Mouse (Mus musculus): Measurements from ENCODE around the gene 4933434E20Rik.
A peak's percentile ranks its signal among the peaks of the same experiment; 100 is the strongest.

4933434E20Rik gene

DNA sequence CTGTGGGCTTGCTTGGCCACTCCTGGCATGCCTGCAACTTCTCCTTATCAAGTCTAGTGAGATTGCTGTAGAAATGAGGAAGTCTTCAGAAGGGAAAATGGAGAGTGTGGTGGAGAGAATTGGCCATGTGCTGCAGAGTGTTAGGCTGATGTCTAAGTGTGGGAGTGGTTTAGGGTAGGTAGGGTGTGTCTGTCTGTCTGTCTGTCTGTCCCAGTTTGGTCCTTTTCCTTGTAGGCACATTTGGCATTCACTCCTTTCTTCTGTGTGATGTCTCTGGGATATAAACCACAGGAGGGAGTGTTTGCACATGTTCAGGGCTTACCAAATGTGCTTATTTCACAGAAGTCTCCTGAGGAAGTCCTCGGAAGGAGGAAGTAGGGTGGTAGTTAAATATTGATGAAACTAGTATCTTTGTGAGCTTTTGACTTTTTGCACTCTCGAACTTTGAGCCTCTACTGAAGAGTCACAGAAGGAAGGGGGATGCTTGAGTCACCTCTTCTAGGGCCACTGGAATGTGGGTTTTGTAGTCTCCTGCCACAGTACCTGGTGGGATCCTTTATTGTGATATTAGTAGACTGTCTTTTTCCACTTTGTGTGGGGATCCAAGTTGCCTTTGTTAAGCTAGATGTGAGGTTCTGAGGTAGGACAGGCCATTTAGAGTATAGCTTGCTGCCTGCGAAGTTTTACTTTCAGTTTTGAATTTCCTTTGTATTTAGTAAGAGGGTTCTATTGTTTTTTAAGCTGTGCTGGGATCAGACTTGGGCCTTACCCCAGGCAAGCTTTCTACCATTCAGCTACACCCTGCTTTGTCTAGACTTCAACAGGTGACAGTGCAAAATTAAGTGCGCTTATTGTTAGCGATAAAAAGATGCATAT, 30.2 kb downstream of the 4933434E20Rik start:
- DNase-seq: no peak

DNA sequence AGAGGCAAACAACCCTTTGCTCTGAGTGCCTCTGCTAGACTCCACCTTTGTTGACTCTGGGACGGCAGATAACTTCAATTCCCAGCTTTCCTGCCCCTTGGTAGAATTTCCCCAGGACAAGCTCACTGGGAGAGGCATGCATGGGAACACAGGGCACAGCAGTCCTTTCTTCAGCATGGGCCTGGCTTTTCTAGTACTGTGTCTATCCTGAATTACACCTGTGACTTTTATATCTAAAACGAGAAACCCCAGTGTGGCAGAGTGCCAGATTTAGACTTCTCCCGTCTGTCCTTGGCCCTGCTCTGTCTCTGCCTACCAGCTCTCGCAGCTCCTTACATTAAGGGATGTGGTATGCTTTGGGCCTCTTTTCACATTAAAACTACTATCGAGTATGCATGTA, 31.6 kb downstream of the 4933434E20Rik start:
- DNase-seq: no peak

DNA sequence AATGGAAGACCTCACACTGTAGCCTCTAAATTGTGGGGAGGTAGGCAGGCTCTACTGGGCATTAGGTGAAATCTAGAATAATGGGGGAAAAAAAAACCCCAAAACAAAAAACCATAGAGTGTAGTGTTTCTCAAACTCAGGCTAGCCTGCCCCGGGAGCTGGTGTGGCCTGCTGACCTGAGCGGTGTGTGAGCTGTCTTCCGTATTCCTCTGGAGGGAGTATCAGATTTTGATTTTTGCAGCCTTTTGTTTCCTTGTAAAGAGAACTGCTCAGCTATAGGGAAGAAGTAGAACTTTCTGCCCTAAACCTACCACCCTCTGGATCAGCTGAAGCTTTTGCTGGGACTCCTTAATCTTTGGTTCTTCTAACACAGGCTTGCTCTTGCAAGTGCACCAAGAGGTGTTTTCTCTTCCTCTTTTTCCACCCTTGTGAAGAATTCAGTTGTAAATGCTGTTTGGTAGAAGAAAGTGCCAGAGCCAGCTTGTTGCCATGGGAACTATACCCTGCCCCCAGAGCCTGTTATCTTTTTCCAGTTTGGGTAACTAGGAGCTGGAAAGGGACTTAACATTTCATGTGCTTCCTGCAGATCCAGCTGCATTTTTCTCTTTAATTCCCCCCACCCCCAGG, 32.4 kb downstream of the 4933434E20Rik start:
- DNase-seq: no peak

DNA sequence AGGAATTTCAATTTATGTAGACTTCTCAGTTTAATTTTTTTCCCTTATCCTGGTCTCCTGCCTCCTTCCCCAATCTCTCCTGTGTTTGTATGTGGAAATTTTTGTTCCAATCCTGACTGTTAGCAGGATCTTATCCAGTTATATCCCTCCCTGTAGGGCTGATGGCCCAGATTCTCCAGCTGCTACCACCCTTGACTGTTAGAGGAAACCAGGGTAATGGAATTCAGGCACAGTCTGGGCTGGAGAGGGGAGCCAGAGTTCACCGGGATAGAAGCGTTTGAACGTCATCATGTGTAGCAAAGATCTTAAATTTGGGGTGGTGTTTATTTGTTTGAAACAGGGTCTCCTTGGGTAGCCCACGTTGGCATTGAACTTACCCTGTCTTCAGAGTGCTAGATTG, 33.4 kb downstream of the 4933434E20Rik start:
- no peak for DNase-seq

DNA sequence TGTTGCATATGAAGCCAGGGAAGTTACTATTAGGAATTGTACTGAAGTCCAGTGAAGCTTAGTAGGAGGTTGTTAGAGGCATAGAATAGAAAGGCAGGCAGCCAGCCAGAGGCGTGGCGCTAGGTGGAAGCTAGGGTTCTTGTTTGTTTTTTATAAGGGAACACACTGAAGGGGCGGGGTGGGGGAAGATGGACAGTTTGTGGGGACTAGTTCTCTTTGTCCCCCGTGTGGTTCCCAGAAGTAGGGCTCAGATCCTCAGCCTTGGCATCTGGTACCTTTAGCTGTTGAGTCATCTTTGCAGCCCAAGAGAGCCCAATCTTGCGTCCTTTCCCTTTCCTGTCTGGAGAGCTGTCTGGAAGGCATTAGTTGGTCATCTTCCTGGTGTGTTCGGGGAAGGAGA, 33.8 kb downstream of the 4933434E20Rik start:
- DNase-seq: no peak

DNA sequence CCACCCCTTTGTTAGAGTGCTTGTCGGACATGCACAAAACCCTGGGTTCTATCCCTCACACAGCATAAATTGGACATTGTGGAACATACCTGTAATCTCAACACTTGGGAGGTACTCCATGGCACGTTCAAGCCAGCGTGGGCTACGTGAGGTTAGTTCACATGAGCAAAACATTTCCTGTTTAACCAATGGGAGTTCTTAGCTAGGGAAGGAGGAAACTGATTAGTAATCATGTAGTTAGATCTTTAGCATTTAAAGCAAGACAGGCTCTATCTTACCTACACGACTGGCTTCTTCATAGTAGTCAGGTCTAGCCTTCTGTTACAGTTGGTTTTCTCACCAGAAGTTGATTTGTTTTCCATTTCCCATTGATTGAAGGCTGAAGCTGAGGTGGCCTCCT, 34.6 kb downstream of the 4933434E20Rik start:
- no peak for DNase-seq

DNA sequence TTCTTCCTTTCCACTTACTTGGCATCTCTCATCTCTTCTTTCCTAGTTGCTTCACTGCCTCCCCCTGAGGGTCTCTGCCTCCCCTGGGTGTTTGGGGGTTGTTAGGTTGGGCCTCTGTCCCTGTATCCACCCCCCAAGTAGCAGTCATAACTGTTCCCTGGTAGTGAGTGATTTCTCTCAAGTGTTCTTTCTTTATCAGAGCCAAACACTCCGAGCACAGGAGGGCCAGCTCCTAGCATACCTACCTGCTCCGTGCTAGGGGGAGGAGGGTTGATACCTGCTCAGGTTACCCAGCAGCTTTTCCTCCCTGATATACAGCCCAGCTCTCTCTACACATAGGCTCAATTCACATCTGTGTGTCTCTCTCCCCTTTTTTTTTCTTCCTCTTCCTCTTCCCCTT, 37.2 kb downstream of the 4933434E20Rik start:
- no peak for DNase-seq

DNA sequence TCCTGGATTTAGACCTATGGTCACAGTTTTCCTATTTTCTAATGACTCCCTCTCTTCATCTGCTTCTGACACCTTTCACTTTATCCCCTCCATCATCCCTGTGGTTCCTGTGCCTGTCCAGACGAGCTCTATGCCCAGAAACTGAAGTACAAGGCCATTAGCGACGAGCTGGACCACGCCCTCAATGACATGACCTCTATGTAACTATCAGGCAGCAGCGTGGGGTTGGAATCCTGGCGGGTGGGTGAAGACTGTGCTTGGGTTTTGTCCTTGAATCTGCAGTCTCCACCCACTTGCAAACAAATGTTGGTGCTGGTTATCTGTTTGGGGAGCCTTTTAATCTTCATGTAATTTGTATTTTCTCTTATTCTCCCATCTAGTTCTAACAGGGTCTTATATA, 39.5 kb downstream of the 4933434E20Rik start:
- DNase-seq: no peak

DNA sequence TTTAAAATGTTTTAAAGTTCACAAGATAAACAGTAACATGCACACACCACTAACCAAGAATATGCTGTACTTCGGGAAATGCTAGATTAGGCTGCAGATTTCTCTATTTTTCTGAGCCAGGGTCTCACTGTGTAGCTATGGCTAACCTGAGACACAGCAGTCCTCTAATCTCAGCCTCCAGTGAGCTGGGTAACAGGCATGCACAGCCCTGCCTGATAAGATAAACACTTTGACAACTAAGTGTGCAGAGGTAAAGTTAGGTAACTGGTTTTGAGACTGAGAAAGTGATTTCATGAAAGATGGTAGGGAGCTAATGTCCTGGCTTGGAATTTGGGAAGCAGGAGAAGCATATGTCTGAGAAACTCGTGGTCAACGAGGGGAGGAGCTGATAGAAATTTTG, 43.0 kb downstream of the 4933434E20Rik start:
- no peak for DNase-seq

DNA sequence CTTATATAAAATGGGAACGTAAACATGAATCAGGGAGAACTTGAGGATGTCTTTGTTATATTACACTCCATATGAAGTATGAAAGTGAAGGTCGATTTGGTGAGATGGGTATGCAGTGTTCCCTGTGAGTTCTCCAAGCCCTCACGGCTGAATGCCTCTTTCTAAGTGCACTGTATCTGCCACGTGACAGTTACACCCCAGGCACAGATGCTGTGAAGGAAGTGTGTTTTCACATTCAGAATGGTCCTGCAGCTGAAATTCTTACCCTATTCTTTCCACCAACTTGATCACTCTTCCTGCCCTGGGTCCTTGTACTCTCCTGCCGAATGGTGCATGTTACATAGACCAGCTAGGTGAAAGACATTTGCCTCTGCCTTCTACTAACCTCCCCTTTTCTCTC, 46.5 kb downstream of the 4933434E20Rik start:
- DNase-seq: no peak

DNA sequence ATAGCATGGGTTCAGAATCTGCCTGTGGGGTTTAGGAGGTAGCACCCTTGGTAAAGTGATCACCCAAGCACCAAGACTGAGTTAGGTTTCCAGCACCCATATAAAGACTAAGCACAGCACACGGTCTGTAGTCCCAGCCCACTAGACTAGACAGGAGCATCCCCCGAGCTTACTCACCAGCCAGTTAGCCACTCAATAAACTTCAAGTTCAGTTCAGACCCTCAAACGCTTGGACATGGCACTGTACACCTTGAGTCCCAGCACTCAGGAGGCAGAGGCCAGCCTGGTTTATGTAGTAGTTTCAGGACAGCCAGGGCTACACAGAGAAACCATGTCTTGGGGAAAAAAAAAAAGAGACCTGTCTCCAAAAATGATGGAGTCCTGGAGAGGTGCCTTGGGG, 49.6 kb downstream of the 4933434E20Rik start:
- DNase-seq: no peak

DNA sequence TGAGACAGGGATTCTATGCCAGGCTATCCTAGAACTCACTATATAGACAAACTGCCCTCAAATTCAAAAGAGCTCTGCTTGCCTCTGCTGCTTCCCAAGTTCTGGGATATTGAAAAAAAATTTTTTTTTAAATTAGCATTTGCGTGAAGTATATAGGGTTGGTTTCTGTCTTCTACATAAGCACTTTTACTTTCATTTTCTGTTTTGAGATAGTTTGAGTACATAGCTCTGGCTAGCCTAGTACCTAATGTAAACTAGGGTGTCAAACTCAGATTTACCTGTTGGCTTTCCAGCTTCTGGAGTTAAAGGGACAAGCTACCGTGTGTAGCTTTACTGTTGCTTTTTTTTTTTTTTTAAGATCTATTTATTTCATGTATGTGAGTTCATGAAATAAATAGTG, 50.2 kb downstream of the 4933434E20Rik start:
- DNase-seq: no peak

DNA sequence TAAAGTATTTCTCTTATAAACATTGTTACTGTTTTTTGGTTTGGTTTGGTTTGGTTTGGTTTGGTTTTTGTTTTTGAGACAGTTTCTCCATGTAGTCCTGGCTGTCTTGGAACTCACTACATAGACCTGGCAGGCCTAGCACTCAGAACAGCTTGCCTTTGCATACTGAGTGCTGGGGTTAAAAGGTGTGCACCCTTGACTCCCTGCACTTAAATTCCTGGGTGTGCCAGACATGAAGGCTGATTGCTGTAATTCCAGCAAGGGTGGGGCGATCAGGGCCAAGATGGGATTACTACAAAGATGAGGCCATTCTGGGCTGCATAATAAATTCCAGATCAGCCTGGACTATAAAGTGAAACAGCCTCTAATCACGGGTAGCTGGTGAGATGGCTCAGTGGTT, 50.8 kb downstream of the 4933434E20Rik start:
- DNase-seq: no peak

DNA sequence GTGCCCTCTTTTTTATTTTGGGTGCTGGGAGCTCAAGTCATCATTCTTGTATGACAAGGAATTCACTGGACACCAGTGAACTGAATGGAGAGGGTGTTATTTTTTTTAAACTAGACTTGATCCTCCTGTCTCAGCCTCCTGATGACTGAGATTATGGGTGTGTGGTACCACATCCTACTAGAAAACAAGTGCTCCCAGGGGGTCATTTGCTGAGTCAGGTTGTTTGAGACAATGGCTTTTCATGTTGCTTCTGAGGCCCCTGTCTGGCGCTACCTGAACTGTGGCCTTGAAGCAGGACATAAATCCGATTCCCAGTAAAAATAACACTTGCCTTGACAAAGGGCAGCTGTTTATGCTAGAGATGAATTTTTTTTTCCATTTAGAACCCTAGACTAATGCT, 51.7 kb downstream of the 4933434E20Rik start:
- DNase-seq: no peak

DNA sequence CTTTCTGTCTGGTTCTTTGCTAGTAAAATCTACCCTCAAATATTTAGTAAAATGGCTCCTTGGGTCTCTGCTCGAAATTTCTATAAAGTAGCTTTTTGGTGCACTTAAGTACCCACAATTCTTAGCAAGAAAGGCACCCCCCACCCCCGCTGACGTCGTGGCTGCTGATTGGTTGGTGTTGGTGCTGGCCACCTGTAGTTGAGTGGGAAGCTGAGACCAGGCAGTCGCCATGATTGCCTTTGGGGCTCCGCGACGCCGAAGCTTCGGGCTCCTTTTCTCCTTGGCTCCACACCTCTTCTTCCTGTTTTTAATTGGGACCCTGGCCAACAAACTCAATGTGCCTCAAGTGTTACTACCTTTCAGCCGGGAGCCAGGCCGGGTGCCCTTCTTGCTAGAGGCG, 52.5 kb downstream of the 4933434E20Rik start, which contains the start of gene Nup210l:
Nup210l (plus strand) TSS at position 195 of the 400 bp plus-strand sequence.
- no peak for DNase-seq

DNA sequence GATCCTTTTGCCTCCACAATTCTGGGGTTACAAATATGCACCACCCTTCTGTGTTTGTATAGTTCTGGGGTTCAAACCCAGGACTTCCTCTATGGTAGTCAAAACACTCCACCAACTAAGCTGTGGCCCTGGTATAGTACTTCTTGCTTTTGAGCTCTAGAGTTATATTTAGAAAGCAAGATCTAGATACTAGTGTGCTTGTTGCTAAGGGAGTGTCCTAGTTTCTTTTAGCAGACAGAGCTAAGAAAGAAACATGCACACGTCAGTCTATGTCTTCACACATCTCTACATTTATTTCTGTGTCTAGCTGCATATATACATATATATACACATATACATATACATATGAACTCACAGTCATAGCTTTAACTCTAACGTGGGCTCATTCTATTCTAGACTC, 60.3 kb downstream of the 4933434E20Rik start:
- no peak for DNase-seq

DNA sequence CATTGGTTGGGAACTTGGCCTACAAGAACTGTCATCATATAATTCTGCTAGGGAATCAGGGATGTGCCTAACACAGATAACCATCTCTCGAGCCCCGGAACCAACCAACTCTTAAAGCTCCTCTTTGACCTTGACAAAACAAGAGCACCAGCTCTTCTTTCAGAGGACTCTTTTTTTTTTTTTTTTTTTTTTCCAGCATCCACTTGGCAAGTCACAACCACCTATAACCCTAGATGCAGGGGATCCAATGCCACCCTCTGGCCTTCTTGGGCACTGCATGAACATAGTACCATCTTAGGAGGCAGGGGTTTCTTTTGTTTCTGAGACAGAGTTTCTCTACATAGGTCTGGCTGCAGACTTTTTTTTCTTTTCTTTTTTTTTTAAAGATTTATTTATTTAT, 62.9 kb downstream of the 4933434E20Rik start:
- peak; percentile 10 for DNase-seq

DNA sequence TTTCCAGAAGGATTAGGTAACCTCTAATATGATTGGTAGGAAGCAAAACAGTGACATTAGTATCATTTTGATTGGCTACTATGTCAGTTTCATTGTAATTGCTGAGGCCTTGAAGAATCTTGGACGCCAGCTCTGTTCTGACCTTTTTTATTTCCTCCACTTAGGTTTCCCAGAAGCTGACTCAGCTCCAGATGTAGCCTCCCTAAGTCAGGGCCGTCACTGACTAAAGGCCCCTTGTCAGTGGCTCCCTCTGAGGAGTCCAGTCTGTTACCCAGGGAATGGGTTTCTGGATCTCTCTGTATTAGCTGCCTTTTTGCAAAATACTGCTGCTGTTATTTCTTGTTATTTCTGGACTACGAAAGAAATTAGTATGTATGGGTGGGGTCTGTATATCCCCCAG, 64.1 kb downstream of the 4933434E20Rik start:
- DNase-seq: no peak
